Mouse (Mus musculus): ENCODE results near the gene Sdk1.

Gene Sdk1

DNA sequence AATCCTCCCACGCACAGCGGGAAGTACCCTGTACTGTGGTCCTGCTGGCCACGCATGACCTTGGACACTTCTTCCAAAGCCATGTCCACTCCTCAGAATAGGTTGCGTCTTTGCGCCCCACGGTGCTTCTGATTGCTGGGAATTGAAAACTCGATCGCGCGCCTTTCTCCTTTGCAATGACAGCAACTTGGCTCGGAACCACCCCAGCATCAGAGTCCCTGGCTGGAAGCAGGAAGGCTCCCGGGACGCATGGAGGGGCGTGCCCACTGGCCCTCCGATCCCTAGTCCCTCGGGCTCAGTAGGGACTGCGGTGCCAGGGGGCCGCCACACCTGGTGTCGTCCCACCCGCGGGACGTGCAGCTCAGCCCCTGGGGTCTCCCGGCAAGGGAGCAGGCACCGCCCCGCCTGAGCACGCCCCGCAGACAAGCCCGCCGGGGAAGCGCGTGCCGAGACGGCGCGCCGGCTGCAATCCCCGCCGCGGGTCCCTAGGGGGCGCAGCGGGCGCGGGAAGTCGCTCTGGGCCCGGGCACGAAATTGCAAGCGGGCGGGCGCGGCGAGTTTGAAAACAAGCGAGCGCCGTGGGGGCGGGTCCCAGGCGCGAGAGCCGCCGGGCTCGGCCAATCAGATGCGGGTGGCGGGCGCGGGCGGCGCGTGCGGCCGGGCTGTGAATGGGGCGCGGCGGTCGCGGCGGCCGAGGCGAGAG lies at the start of gene Sdk1:
Gene Sdk1 (plus strand): TSS at position 650 of the 703 bp plus-strand sequence.
- DNase-seq: peak; percentile 98 to 99

DNA sequence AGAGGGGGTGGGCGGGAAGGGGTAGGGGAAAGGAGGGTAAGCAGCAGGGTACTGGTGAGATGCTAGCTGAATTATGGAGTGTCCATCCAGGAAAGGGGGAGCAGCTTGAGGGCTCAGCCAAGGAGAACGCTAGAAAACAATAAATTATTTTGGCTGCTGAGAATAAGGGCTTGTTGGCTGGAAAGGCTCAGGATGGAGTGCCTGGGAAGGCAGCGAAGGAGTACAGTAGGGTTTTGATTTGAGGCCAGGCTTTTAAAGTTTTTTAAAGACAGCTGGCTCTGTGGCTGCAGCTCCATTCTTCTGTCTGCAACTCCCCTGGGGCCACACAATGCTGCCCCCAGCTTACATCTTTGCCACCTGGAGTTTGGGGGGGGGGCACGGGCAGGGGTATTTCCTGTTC lies 44.0 kb upstream of the Sdk1 start:
- no peak for DNase-seq

DNA sequence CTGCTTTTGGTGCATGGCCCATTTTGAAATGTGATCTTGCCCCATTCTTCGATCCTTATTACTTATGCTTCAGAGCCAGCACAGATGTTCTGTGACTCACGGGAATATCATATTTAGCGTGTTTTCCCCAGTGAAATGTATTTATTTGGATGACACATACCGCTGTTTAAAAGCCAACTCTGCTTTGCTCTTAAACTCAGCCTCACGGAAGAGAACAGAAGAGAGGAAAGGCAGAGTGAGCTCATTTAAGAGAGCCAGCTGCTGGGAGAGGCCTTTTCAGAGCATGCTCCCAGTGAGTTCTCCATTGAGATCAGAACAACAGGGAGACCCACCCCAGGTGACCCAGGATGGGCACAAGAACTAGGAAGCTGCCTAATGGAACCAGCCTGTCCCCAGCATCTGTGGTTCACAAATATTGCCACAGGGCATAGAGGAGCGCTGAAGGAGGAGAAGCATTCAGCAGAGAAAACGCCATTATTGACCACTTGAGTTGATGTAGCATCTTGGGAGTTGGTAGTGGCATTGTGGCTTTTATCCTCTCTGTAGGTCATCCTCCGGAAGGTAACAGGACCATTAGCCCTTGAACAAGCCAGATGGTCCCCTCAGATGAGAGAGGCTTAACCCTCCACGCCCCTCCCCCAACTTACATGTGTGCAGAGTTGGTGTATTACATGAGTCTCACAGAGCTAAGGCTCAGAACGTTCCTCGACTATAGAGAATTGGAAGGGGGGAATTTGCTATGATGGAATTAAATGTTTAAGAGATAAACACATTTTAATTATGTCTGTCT lies 38.8 kb upstream of the Sdk1 start:
- peak in 1 of 2 experiments; percentile 22 for DNase-seq

DNA sequence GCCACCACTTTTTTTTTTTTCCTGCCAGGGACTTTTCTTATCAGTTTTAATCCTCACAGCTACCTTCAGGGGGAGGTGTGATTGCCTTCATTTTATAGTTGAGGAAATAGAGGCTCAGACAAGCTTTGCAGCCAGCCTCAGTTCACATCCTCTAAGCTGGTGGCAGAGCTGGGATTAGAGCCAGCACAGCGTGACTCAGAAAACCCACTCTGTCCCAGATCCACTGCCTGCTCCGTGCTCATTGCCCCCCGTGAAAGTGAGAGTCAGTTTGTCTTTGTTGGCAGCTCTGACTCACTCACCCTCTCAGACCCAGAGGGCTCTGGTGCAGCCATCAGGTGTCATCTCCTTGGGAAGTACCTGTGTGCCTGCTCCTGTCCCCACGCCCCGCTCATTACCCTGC lies 34.2 kb upstream of the Sdk1 start:
- peak; percentile 12 to 27 for DNase-seq

DNA sequence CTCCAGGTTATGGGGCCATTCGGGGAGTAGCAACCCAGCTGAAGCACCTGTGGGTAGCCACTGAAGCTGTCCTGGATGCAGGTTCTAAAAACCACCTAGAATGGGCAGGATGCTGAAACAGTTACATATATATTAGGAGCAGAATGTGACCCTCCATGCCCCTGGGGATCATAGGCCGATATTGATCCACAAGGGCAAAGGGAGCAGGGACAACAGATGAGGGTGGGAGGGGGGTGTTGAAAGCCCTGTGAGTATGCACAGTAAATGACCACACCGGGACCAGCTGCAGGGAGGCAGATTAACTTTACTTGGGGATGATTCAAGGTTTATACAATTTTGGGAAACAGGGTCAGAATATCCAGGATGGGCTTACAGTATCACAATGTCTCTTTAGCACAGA lies 16.0 kb upstream of the Sdk1 start:
- no peak for DNase-seq

DNA sequence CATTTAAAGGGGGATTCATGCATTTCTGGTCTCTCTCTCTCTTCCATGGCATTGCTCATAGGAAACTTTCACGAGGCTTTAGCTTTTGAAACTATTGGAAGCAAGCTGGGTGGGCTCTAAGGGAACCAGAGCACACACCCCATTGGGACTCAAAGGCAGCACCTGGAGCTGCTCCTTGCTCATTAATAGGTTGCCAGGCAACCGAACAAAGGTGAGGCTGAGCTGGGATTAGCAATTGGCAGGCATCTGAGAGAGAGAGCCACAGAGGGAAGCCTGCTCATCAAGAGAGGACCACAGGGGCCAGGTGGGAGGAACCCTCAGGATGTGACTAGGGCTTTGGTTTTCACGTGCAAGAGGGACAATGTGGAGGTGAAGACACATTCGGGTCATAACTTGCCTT lies 7.0 kb upstream of the Sdk1 start:
- DNase-seq: no peak

DNA sequence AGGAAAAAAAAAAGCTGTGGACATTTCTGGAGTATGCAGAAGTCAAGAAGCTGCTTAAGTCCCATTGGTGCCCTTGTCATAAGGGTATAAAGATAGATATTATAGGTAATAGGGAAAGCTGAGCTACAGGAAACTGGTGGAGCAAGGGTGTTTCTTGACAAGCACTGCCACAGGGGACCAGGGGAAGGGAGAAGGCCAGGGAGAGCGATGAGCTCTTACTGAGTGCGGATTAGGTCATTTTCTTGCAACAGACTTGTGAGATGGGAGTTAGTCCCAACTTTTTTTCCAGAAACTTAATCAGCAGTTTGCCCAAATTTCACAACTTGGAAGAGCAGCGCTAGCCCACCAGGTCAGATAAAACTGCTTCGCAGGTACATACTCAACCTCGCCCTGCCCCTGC lies 1.9 kb upstream of the Sdk1 start:
- DNase-seq: no peak

DNA sequence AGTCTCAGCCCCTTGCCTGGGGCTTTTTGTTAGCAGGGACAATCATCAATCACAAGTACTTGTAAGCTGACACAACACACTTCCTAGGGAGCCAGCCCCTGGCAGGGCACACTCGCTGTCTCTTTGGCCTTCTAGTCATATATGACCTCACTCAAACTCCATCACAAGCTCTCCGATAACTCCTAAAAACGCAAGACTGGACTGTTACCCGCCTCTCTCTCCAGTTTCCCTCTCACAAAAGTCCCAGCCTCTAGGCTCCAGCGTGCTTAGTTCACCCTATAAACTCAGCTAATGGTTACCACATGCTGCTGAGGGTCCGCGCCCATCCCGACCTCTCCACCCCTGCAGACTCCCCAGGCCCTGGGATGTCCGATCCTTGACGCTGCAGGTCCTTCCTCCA lies 849 bp upstream of the Sdk1 start:
- no peak for DNase-seq

DNA sequence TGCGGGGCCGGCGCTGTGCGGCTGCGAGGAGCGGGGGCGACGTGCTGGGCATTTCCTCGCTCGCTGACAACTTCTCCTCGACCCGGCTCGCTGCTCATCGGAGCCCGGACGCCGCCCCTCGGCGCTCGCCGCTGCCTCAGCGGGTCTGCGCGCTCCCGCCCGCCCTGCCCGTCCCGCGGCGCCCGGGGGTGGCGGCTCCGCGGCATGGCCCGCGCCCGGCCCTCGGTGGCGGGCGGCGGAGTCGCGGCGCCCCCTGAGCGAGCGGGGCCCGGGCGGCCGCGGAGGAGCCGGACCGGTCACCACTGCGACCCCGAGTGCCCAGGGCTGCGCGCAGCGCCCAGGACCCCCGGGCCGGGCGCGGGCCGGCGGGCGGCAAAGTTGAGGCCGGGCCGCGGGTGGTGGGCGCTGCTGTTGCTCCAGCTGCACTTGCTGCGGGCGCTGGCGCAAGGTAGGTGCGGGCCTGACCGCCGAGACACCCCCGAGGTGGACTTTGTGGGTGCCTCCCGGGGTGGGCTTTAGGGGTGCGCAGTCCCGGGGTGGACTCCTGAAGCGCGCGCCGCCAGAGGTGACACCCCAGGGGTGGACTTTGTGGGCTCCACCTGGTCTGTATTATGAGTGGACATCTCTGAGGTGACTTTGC lies 475 bp downstream of the Sdk1 start:
- DNase-seq: peak; percentile 29 to 30

DNA sequence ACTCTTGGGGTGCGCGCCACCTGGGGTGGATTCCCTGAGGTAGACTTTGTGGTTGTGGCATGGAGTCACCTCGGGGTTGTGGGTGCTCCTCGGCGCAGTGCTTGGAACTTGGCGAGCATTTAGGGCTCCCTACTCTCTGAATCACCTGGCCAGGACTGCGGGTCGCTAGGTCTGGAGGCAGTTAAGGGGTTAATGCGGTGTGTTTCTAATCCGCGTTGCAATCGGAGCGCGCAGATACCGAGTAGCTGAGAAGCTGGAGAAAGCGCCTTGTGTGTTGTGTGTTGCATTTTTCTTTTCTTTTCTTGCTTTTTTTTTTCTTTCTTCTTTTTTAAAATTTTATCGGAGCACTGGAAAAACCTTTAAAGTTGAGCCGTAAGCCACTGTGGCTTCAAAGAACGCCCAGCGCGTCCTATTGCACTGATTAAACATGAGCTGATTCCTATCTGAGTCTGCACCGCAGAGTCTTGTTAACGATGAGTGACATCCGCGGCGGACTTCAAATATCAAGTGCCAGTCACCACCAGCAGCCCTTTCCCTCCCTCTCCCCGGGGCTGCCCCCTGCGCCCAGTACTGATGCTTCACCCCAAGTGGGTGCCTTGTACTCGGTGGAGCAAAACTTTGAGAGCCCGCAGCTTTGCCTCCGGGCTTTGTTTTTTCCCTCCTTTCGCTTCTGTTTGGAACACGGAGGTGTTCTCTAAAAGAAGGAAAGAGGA lies 2.1 kb downstream of the Sdk1 start:
- DNase-seq: peak; percentile 22 to 25

DNA sequence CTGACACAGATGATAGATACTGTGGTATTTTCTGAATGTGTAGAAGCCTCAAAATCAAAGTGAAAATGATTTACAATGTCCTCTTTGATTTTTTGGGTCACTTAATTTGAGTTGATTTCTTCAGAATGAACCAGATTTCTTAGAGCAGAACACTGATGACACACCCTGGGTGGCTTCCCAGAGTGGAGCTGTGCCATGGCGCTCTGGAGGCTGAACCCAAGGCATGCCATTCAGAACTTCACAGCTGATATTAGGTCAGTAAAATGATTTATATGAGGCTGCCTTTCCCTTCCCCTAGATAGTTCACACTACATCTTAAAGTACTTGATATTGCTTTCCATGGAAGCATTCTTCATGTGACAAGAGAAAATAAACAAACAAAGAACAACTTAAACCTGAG lies 23.0 kb downstream of the Sdk1 start:
- DNase-seq: peak in 1 of 2 experiments; percentile 17

DNA sequence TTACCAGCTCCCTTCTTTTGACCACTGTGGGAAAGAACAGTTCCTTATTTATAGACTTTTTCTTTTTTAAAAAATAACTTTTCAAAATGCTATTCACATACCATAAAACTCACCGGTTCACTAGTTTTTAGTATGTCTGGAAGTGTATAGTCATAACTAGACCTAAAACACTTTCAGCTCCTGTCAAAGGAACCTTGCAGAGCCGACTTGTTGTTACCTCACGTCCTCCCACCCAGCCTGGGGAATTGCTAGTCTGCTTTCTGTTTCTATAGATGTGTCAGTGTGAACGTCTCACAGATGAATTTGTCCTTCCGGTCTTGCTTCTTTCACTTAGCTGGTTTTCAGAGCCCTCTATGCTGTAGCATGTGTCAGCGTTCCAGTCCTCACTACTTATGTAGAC lies 35.8 kb downstream of the Sdk1 start:
- DNase-seq: no peak

DNA sequence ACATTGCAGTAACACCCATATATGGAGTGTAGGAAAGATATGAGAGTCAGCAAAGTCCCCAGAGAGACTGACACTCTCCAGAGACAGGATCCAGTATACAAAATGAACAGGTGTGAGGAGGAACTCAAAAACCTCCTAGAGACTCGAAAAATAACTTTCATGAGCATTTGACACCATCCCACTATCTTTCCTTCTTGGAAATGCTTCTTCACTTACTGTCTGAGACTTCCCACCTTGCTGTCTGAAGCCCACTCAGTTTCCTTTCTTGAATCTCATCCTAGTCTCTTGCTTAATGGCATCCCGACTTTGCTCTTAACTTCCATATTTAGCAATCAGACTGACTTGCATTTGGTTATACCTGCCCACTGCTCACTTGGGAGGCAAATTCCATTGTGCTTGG lies 40.5 kb downstream of the Sdk1 start:
- no peak for DNase-seq

DNA sequence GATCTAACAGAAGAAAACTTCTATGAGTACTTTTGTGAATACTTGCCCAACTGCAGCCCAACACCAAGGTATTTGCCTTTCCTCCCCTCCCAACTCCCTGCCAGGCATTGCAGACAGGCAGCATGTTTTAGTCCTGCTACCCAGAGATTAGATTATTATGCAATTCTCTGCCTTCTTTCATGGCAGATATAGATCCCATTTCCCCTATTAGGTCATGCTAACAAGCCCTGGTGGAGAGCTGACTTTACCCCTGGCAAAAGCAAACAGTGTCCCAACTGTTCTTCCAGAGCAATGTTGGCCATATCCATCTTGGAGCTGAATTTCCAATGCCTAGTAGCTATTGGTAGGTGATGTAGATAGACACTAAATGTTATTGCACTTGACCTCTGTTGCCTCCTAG lies 48.3 kb downstream of the Sdk1 start:
- no peak for DNase-seq

DNA sequence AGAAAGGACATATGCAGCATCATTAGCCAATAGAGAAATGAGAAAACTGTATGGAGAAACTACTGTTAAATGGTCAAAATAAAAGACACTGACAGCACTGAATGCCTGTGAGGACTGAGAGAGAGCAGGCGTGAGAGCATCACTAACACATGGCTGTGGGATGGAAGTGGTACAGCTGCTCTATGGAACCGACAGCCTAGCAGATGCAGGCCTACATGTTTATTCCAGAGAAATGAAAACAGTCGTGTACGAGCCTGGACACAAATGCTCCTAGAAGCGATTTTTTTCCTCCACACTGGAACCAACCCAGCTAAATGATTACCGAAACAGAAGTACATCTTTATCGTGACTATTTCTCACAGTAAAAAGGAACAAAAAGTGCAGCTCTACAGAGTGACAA lies 54.0 kb downstream of the Sdk1 start:
- no peak for DNase-seq

DNA sequence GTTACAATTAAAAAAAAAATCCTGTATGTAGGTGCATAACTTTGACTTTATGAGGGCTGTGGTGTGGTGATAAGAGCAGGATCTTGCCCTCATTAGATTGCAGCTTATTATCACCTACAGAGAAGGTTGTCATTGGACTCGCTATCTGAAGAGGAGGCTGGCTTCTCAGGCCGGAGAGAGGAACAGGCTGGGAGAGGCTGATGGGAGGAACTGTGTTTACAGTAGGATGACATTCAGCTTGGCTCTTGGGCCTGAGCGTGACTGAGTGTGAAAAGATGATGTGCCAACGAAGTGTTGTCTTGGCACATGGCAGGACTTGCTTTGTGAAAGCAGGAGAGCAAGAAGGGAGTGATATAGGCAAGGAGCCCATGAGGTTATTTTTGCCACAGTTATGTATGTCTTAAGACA lies 61.0 kb downstream of the Sdk1 start:
- no peak for DNase-seq

DNA sequence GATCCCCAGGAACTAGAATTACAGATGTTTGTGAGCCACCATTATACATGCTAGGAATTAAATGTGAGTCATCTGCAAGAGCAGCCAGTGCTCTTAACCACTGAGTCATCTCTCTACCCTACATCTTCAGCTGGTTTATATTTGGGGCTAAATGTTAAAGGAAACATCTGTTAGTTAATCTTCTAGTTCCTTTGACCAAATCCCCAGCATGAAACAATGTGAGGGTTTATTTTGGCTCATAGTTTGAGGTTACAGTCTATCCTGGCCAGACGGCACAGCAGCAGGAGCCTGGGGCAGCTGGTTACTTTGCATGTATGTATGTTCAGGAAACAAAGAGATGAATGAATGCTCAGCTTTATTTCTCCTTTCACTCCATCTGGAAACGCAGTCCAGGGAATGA lies 62.5 kb downstream of the Sdk1 start:
- no peak for DNase-seq

DNA sequence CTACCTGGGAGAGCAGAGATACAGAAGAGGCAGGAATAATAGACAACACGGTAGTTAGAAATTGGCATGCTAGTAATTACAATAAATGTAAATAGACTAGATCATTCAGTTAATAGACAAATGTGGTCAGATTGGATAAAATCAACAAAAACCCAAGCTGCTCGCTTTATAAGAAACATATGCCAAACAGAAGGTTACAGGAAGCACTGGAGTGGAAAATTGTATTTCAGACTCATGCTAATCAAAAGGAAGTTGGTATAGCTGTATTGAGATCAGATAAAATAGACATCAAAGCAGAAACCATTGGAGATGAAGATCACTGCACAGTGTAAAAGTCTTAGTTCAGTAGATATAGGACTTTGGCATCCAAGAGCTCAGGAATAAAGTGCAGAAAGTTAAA lies 63.4 kb downstream of the Sdk1 start:
- DNase-seq: no peak

DNA sequence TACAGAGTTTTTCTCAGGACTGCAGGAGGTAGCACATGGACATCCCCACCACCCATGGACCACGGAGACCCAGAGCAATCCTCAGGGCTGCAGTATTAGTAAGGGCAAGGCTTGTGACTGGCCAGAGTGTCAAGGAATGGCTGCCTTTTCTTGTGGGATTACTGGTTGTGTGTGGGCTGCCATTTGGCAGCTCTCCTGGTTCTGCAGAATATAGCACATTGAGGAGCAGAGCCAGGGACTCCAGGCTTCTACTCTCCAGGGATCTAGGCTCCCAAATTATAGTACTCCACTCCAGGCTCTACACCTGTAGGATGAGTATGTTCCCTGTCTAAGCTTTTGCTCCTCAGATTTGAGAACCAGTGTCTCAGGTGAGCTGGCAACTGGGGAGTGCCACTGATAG lies 69.4 kb downstream of the Sdk1 start:
- peak in 1 of 2 experiments; percentile 23 for DNase-seq

DNA sequence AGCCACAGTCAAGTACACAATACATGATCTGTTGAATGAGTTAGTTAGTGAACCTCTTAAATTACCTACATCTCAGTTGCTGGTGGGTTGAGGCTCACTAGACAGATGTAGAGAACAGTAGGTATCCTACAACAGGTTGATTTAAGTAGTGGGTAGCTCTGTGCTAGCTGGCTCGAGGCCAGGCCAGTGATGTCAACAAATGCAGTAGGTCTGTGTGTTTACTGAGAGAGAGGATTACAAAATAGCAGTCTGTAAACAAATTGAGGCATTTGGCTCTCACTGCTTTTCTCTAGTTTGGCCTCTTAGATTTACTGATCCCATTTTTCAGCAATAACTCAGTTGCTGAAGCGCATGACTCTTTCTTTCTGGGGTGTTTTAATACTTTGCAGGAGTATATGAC lies 70.5 kb downstream of the Sdk1 start:
- no peak for DNase-seq

DNA sequence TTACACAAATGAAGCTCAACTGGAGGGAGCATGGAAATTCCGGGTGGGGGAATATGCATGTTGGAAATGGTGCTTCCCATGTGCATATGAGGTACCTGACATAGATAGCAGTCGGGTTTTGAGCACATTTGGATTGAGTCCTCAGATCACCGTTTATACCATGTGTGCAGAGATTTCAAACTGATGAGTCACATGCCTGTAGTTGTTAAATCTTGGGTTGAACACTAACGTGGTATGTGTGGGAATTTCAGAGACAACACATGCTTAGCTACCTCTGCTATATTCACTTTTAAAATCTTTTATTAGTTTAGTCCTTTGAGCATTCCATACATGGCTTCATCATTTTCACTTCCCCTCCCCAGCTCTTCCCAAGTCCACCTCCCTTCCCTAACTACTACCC lies 71.0 kb downstream of the Sdk1 start:
- DNase-seq: no peak

DNA sequence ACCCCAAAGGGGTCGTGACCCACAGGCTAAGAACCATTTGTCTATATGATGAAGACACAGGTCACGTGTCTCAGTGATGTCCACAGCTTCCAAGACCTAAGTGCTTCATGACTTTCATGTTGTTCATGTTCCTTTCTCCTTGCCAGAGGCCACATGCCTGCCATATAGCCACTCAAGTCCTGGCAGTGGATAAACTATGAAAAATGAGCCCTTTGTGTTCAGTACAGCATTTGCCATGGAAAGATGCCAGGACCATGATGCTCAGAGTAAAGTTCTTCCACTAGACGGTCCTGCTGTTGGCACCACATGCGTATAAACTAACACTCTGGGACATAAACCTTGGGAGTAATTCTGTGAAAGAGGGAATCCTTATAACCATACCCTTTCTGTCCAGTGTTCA lies 75.8 kb downstream of the Sdk1 start:
- no peak for DNase-seq

DNA sequence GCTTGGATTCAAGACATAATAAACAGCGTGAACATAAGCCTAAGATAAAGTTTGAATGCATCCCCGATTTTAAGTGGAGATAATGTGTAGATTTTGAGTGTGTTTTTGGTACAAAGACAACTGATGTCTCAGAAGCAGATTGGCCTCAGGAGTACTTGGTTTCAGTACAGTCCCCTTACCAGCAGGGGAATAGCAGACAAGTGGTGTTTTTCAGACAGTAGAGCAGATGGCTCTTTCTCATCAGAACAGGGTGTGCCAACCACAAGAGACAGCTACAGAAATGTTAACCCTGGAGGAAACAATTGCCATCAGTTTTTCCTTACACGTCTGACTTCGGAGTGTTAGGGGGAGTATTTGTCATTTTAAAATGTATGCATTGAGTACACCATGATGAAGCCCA lies 83.6 kb downstream of the Sdk1 start:
- DNase-seq: peak; percentile 38 to 70

All from cerebellum, postnatal 14 days (tissue).